Comparison of ENCODE assay signal across 9 mouse cellular contexts in genomic region chr8:77214665-77215064, GRCm38 (mm10).
DNase-seq lines count a peak whose midpoint lies in the region; ATAC-seq and TF ChIP-seq lines count a peak whose summit lies in the region.
"Had no signal": no experiment of that assay in that cellular context is flagged by ENCODE, and none has a peak within 500 bp of the region (broad histone marks: within the 10 kb centered on the region; RNA-seq: fewer than 3 reads in every experiment).

No protein-coding gene starts in this region.

- ATAC-seq in limb, embryonic 15.5 days (ENCODE audit: insufficient number of reproducible peaks, low FRiP score, low TSS enrichment, low read depth), result no peak
- no peak for ATAC-seq in megakaryocyte progenitor cell, adult 5-6 weeks (replicated peaks; ENCODE audit: poor library complexity)

- H3K4me3 ChIP-seq in layer of hippocampus, adult 2 months, result no peak overlapping the region
- H3K4me3 ChIP-seq in limb, embryonic 15.5 days, result no peak overlapping the region
- H3K4me3 ChIP-seq: liver, embryonic 15.5 days had no signal

- no peak overlapping the region for H3K9ac ChIP-seq in limb, embryonic 15.5 days
- H3K9ac ChIP-seq: liver, embryonic 15.5 days had no signal

- TF ChIP-seq POLR2A in brain, embryonic 14.5 days (IDR thresholded peaks at IDR 0.05; ENCODE audit: borderline replicate concordance, extremely low read depth, insufficient read depth, insufficient read length, poor library complexity, severe bottlenecking), result no peak

- no peaks in the 10 kb centered on the region for H3K9me3 ChIP-seq in limb, embryonic 15.5 days
- H3K9me3 ChIP-seq: liver, embryonic 15.5 days had no signal

- no peaks in the 10 kb centered on the region for H3K36me3 ChIP-seq in limb, embryonic 15.5 days
- H3K36me3 ChIP-seq: liver, embryonic 15.5 days had no signal

- peaks cover 13% of the 10 kb centered on the region for H3K4me1 ChIP-seq in limb, embryonic 15.5 days
- H3K4me1 ChIP-seq: liver, embryonic 15.5 days had no signal

- no peaks in the 10 kb centered on the region for H3K27me3 ChIP-seq in limb, embryonic 15.5 days
- H3K27me3 ChIP-seq: liver, embryonic 15.5 days had no signal

- 0 out of 2 replicates have a peak overlapping the region, but pooled peaks have one; percentile 26 for H3K4me2 ChIP-seq in limb, embryonic 15.5 days
- H3K4me2 ChIP-seq: liver, embryonic 15.5 days had no signal

- H3K27ac ChIP-seq in layer of hippocampus, adult 2 months, result peak overlapping the region; percentile 39; the same call in 1 of the 2 replicates
- H3K27ac ChIP-seq in limb, embryonic 15.5 days, result peak overlapping the region; percentile 62; the same call in 1 of the 2 replicates
- H3K27ac ChIP-seq: liver, embryonic 15.5 days had no signal

- TF ChIP-seq CTCF in layer of hippocampus, adult 2 months (conservative IDR thresholded peaks at IDR 0.05), result no peak
- TF ChIP-seq CTCF in brain, embryonic 14.5 days (IDR thresholded peaks at IDR 0.05; ENCODE audit: borderline replicate concordance, extremely low read depth, insufficient read depth, insufficient read length), result no peak

- peak; percentile 12 to 14 for DNase-seq in cerebellum, postnatal 14 days
- no peak for DNase-seq in cerebellum, adult 8-10 months
- DNase-seq in layer of hippocampus, adult 2 months (ENCODE audit: low spot score in 2 of 2), result peak; percentile 38 to 40
- DNase-seq in layer of hippocampus, postnatal 10 days (ENCODE audit: low spot score in 2 of 2), result no peak
- DNase-seq in brain, embryonic 14.5 days (ENCODE audit: low read depth), result peak; percentile 94
- DNase-seq in urinary bladder, adult 18-20 months (ENCODE audit: low spot score in 2 of 2), result no peak

- 27% methylated on average over 8 of the region's 8 CpGs for WGBS in limb, embryonic 15.5 days

Comparison
In these comparisons a context has a peak if more than half of its experiments do, and no peak if none do; other contexts are left out.
1. DNase-seq: peak in cerebellum, postnatal 14 days (2 of 2), layer of hippocampus, adult 2 months (2 of 2) and brain, embryonic 14.5 days (single experiment); none in cerebellum, adult 8-10 months (single experiment), layer of hippocampus, postnatal 10 days (0 of 2) and urinary bladder, adult 18-20 months (0 of 2).